Mouse (Mus musculus) bone marrow, adult 2 months (tissue): ENCODE results near the gene Irx3. TPM values are rescaled to one million over a fixed set of nuclear protein-coding genes. Genes with fewer than 3 reads are reported as not detected.

Experiments used
- H3K27ac ChIP-seq: fragments of 200-500 bp; 2 replicates; pipeline ENCODE4 v1.5.1; 2012; ENCODE audit warnings: low read depth, mild to moderate bottlenecking, control low read depth, inconsistent platforms, low read length; ENCODE audit not compliant: control insufficient read depth, poor library complexity, insufficient read depth
- H3K4me1 ChIP-seq: fragments of 200-500 bp; 2 replicates; pipeline ENCODE4 v1.6.1; 2011; ENCODE audit warnings: low read length; ENCODE audit not compliant: control insufficient read depth, insufficient read depth
- H3K4me3 ChIP-seq: fragments of 200-500 bp; replicated peaks from 2 replicates; pipeline ENCODE3; 2011; ENCODE audit warnings: mild to moderate bottlenecking, low read depth, low read length, control low read depth; ENCODE audit not compliant: control insufficient read depth
- CTCF ChIP-seq: fragments of 200-500 bp; IDR thresholded peaks from 2 replicates; pipeline ENCODE4 v1.5.1; 2011; ENCODE audit warnings: low read length, control low read depth; ENCODE audit not compliant: control insufficient read depth, insufficient read depth
- POLR2A ChIP-seq: fragments of 200-500 bp; IDR thresholded peaks from 2 replicates; pipeline ENCODE4 v1.6.1; 2011; ENCODE audit warnings: low read depth, mild to moderate bottlenecking, control low read depth, low read length, borderline replicate concordance; ENCODE audit not compliant: control insufficient read depth
- whole genome bisulfite sequencing: fragments of 180-500 bp; shearing (Covaris S2); methylation state at CpG from one replicate; pipeline ENCODE4 v1.1.7; 2018; 5-methylcytosine and 5-hydroxymethylcytosine counted together
- polyA plus RNA-seq: library from polyadenylated mRNA; stranded (reverse); fragments of >200 nt; gene quantifications from 2 replicates; pipeline ENCODE4 v1.2.4, GENCODE M21; 2011; ENCODE audit warnings: low replicate concordance; ENCODE audit not compliant: missing spikeins, insufficient read depth, insufficient read length

Gene Irx3
- polyA plus RNA-seq, 1 experiment, result not detected

DNA sequence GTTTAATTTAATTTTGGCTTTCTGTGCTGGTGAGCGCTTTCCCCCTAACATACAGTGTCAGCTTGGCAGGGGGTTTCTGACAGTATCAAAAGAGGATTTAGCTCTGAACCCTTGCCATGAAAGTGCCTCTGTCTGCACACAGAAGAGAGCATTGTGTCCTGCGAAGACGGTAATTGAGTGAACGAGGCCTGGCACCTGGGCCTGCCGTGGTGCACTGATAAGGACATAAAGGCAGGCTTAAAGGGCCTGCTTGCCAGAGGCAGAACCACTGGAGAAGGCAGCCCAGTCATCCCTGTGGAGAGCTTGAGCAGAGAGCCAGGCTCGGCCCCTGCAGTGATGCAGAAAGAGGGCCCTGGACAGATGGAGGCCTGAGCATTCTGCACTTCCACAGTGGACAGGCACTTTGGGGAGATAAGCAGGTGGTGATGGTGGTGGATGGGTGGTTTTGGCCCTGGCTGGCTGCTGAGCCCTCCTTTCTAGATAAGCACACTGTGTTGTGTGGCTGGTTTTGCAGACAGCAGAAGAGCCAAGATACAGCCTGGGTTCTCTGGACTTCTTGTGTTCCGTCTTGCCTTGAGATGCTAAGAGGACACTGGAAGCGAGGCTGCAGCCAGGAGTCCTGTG is 36.3 kb downstream of the Irx3 start:
- H3K4me3 ChIP-seq, result no peak overlapping the region
- 70% methylated on average over 8 of the region's 8 CpGs for WGBS
- no peak for TF ChIP-seq POLR2A
- TF ChIP-seq CTCF, result no peak
- no peak overlapping the region for H3K27ac ChIP-seq
- no peaks in the 10 kb centered on the region for H3K4me1 ChIP-seq

DNA sequence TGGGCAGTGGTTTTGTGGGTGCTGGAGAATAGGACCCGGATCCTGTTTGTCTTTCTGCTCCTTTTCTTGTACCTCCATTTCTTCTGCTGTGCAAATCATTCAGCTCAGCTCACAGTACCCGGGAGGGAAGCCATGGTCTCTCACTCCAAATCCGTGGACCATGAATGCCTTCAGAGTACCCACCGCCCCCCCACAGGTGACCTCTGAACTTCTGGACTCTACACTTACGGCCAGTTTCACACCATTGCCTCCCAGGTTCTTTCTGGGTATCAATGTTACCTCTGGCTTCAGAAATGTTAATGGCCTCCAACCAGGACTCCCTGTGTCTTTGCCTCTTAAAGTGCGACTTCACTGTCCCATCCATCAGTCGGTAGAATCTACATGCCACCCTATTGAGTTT is 46.3 kb downstream of the Irx3 start:
- H3K27ac ChIP-seq, result no peak overlapping the region
- H3K4me1 ChIP-seq, result no peaks in the 10 kb centered on the region
- no peak overlapping the region for H3K4me3 ChIP-seq
- WGBS, result 74% methylated on average over 7 of the region's 7 CpGs
- no peak for TF ChIP-seq CTCF
- no peak for TF ChIP-seq POLR2A

DNA sequence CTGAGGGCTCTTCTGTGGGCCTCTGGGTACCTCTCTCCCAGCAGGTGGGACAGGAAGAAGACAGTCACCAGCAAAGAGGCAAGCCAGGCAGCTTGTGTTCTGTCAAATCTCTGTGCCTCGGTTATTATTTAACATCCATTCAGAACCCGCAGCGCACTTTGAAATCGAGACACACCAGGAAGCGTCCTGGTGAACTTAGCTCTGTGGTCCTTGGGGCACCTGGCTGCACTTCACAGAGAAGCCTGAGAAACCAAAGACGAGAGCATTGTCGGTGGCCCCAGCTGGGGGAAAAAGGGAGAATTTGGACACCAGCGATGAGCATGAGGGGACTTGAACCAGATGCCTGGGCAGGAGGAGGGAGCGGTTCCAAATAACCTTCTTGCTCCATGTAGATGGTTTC is 46.8 kb downstream of the Irx3 start:
- H3K4me3 ChIP-seq, result no peak overlapping the region
- TF ChIP-seq POLR2A, result no peak
- TF ChIP-seq CTCF, result no peak
- 89% methylated on average over 9 of the region's 9 CpGs for whole genome bisulfite sequencing
- no peak overlapping the region for H3K27ac ChIP-seq
- no peaks in the 10 kb centered on the region for H3K4me1 ChIP-seq

DNA sequence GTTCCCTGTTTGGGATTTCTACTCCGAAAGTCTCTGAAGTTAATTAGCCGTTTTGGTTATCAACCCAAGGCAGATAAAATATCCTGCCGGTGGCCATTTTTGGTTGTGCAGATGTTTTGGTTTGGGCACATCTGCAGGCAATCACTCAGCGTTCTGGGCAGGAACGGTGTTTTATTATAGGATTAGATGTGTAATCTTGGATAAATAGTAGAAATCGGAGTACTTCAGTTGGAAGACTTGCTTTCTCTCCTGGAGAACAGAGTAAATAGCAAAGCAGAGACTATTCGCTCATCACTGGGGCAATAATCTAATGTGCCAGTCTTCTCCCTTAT is 51.1 kb downstream of the Irx3 start:
- WGBS, result 84% methylated on average over 7 of the region's 7 CpGs
- Histone ChIP-seq H3K4me3 (no peak overlapping the region), H3K4me1 (no peaks in the 10 kb centered on the region), H3K27ac (no peak overlapping the region)
- no peak for TF ChIP-seq POLR2A
- no peak for TF ChIP-seq CTCF

DNA sequence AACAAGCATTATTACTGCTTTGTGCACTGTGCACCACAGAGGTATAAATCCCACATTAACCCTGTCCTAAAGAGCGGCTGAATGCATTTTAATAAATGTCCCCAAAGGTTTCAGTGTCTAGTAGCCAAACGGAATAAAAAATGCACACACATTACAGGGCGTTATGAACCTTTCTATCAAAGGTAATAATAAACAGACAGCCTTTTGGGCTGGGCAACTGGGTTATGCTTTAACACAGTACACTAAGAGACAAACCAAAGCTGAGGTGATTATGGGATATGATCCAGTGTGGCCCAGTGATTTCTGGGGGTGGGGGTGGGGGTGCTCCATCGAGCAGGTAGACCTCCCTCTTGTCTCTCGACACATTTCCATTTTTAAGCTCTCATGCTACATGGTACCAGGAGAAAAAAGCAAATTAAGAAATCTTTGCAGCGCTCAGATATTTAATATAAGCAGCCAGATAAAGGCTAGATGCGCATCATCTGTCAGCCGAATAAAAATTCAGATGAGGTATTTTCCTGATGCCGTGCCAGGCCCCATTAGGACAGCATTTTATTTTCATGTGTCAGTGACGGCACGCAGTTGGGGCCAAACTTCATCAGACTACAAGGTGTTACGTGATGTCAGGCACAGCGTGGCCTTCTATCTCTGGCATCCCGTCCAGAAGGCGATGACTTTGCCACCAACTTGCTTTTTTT is 51.6 kb downstream of the Irx3 start:
- WGBS, result 87% methylated on average over 15 of the region's 15 CpGs
- no peak overlapping the region for H3K27ac ChIP-seq
- H3K4me1 ChIP-seq, result no peaks in the 10 kb centered on the region
- H3K4me3 ChIP-seq, result no peak overlapping the region
- TF ChIP-seq CTCF, result no peak
- no peak for TF ChIP-seq POLR2A

DNA sequence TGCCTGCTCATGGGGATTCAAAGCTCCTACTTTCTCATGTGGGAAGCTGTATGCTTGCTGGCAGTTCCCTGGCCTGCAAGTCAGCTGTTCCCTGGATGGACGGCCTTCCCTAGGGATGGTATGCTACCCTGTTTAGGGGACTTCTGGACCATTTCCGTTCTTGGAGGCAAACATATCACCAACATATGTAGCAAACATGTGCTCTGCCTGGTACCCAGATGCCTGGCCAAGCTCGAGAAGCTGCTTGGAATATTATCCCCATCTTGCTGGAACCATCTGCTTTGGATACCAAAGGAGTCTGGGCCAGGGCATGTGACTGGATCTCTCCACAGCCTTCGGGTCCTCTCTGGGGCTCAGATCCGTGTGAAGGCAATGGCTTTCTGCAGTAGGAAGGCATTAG is 52.5 kb downstream of the Irx3 start:
- WGBS, result 63% methylated on average over 5 of the region's 5 CpGs

More for the DNA sequence above, 52.5 kb downstream of the Irx3 start:
- TF ChIP-seq CTCF (no peak), POLR2A (no peak)
- H3K27ac ChIP-seq, result no peak overlapping the region
- H3K4me1 ChIP-seq, result no peaks in the 10 kb centered on the region
- H3K4me3 ChIP-seq, result no peak overlapping the region
